Mouse (Mus musculus) neutrophil, adult 59 days (primary cell): ENCODE results near the gene Kcnrg. TPM values are rescaled to one million over a fixed set of nuclear protein-coding genes. Genes with fewer than 3 reads are reported as not detected.

Experiments used
- total RNA-seq, 2 experiments: library from RNA; stranded (reverse); gene quantifications; 1 replicate in 1 of 2; 2 replicates in 1 of 2; pipeline ENCODE4 v1.2.4; 2023

Kcnrg gene
- total RNA-seq, result not detected

GRCm38 (mm10) chr14:61607157-61607556, at the start of gene Kcnrg:
TSS of gene Kcnrg (plus strand) at chr14:61607457.

GRCm38 (mm10) chr14:61597968-61598367, 9.3 kb upstream of the Kcnrg start, which contains the start of gene Trim13:
TSS of gene Trim13 (plus strand) at chr14:61598247.

Other genes with a start within 250 kb of the Kcnrg start
- under 1 TPM; 0.51 to 0.71 TPM for gene Ebpl, start 247.0 kb upstream of the Kcnrg start, total RNA-seq
- gene Kpna3, start 167.6 kb upstream of the Kcnrg start, total RNA-seq, result 10 to 100 TPM; 16.2 to 17.9 TPM
- 1 to 10 TPM; 1.4 to 2.8 TPM for gene Spryd7, start 50.6 kb upstream of the Kcnrg start, total RNA-seq
- gene Trim13, start 9.2 kb upstream of the Kcnrg start, total RNA-seq, result 1 to 10 TPM; 2.9 to 3.3 TPM